Mouse (Mus musculus): ENCODE measurements around the gene Adamts2. TPM values are rescaled to one million over a fixed set of nuclear protein-coding genes. Genes with fewer than 3 reads are reported as not detected.

Gene Adamts2
- polyA plus RNA-seq, 1 experiment from 2014 or later: 2.5 TPM

DNA sequence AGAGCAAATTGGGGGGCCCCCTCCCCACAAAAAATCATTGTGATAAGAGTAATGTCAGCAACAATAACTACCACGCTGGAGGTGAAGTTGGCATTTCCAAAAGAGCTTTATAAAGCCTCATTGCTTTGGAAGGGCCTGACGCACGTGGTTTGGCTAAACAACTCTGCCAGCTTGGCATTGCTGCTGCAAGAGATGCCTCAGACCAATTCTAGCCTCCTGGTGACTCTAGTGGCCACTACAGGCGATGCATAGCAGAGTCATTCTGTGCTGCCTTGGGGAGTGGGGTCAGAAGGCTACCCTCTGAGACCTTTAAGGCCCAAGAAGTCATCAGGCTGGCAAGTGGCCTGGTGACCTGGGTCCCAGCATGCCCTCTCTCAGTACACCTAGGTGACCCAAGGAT is 132.2 kb downstream of the Adamts2 start:
- Histone ChIP-seq H3K9me3 (replicated peaks; ENCODE audit: control insufficient read depth, low read length) (peaks cover 2% of the 10 kb centered on the region; the same call in 1 of the 2 replicates), H3K36me3 (ENCODE audit: control insufficient read depth, insufficient read depth, low read length) (no peaks in the 10 kb centered on the region), H3K9ac (ENCODE audit: low read depth, low read length) (no peak overlapping the region), H3K27me3 (ENCODE audit: control insufficient read depth, insufficient read depth, low read length) (no peaks in the 10 kb centered on the region), H3K27ac (ENCODE audit: low read depth, low read length) (no peak overlapping the region), H3K4me3 (ENCODE audit: low read depth, low read length) (no peak overlapping the region), H3K4me1 (ENCODE audit: control insufficient read depth, insufficient read depth, low read length) (peaks cover 2% of the 10 kb centered on the region; the same call in 1 of the 2 replicates), H3K4me2 (no peak overlapping the region)
- 73% methylated on average over 4 of the region's 4 CpGs for WGBS (ENCODE audit: insufficient replicate concordance)
- no peak for ATAC-seq (replicated peaks; ENCODE audit: insufficient number of reproducible peaks, low FRiP score, low TSS enrichment)

DNA sequence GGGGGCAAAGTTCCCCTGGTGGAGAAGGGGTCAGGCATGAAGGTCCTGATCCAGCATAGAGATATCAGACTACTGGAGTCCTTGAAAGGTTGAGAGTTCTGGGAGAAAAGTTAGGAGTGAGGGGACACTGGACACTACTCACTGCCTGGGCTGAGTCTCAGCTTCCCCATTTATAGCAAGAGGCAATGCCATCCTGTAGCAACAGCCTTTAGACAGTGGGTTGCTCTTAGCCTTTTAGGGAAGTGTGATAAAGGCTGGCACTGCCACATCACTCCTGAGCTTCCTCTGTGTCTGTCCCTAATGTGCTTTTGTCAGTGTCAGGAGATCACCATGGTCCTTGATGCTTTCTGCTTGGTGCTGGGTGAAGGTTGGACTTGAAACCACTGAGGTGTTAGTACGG is 134.7 kb downstream of the Adamts2 start:
- H3K4me2 ChIP-seq: no peak overlapping the region
- H3K9me3 ChIP-seq (replicated peaks; ENCODE audit: control insufficient read depth, low read length): peaks cover 2% of the 10 kb centered on the region; the same call in 1 of the 2 replicates
- peaks cover 9% of the 10 kb centered on the region for H3K4me1 ChIP-seq (ENCODE audit: control insufficient read depth, insufficient read depth, low read length)
- H3K4me3 ChIP-seq (ENCODE audit: low read depth, low read length): no peak overlapping the region
- ATAC-seq (replicated peaks; ENCODE audit: insufficient number of reproducible peaks, low FRiP score, low TSS enrichment): no peak
- H3K27ac ChIP-seq (ENCODE audit: low read depth, low read length): no peak overlapping the region
- H3K27me3 ChIP-seq (ENCODE audit: control insufficient read depth, insufficient read depth, low read length): peaks cover 4% of the 10 kb centered on the region; the same call in 1 of the 2 replicates
- H3K9ac ChIP-seq (ENCODE audit: low read depth, low read length): no peak overlapping the region
- no peaks in the 10 kb centered on the region for H3K36me3 ChIP-seq (ENCODE audit: control insufficient read depth, insufficient read depth, low read length)
- 93% methylated on average over 1 of the region's 1 CpGs for WGBS (ENCODE audit: insufficient replicate concordance)

GRCm38 (mm10) chr11:50738436-50738835 is 136.6 kb downstream of the Adamts2 start:
- Histone ChIP-seq H3K4me3 (ENCODE audit: low read depth, low read length) (no peak overlapping the region), H3K4me2 (no peak overlapping the region), H3K27ac (ENCODE audit: low read depth, low read length) (no peak overlapping the region), H3K9me3 (replicated peaks; ENCODE audit: control insufficient read depth, low read length) (peaks cover 2% of the 10 kb centered on the region; the same call in 1 of the 2 replicates), H3K27me3 (ENCODE audit: control insufficient read depth, insufficient read depth, low read length) (peaks cover 4% of the 10 kb centered on the region; the same call in 1 of the 2 replicates), H3K36me3 (ENCODE audit: control insufficient read depth, insufficient read depth, low read length) (no peaks in the 10 kb centered on the region), H3K9ac (ENCODE audit: low read depth, low read length) (no peak overlapping the region), H3K4me1 (ENCODE audit: control insufficient read depth, insufficient read depth, low read length) (peaks cover 7% of the 10 kb centered on the region)
- WGBS (ENCODE audit: insufficient replicate concordance): 75% methylated on average over 1 of the region's 1 CpGs
- no peak for ATAC-seq (replicated peaks; ENCODE audit: insufficient number of reproducible peaks, low FRiP score, low TSS enrichment)

DNA sequence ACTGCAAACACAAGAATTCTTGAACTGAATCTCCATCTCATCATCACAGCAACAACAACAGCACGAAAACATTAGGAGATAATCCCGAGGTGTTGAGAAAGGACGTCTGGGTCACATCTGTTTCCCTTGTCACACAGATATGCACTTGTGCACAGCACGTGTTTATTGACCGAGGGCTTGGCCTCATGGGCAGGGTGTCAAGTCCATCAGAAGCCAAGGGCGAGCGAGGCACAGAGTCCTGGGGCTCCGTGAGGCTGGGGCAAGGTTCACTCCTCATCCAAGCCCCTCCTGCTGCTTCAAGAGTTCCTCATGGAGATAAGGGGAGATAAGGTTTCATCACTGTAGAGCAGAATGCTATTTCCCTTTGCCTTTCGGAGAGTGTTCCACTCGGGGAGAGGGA is 137.6 kb downstream of the Adamts2 start:
- no peak for ATAC-seq (replicated peaks; ENCODE audit: insufficient number of reproducible peaks, low FRiP score, low TSS enrichment)
- Histone ChIP-seq H3K4me2 (no peak overlapping the region), H3K36me3 (ENCODE audit: control insufficient read depth, insufficient read depth, low read length) (no peaks in the 10 kb centered on the region), H3K4me3 (ENCODE audit: low read depth, low read length) (no peak overlapping the region), H3K9ac (ENCODE audit: low read depth, low read length) (no peak overlapping the region), H3K4me1 (ENCODE audit: control insufficient read depth, insufficient read depth, low read length) (peaks cover 7% of the 10 kb centered on the region), H3K9me3 (replicated peaks; ENCODE audit: control insufficient read depth, low read length) (peaks cover 2% of the 10 kb centered on the region; the same call in 1 of the 2 replicates), H3K27me3 (ENCODE audit: control insufficient read depth, insufficient read depth, low read length) (peaks cover 7% of the 10 kb centered on the region), H3K27ac (ENCODE audit: low read depth, low read length) (no peak overlapping the region)
- WGBS (ENCODE audit: insufficient replicate concordance): 7% methylated on average over 10 of the region's 10 CpGs

GRCm38 (mm10) chr11:50742146-50742545 is 140.3 kb downstream of the Adamts2 start:
- no peak overlapping the region for H3K4me2 ChIP-seq
- WGBS (ENCODE audit: insufficient replicate concordance): 53% methylated on average over 1 of the region's 1 CpGs
- ATAC-seq (replicated peaks; ENCODE audit: insufficient number of reproducible peaks, low FRiP score, low TSS enrichment): no peak
- no peak overlapping the region for H3K9ac ChIP-seq (ENCODE audit: low read depth, low read length)
- H3K27ac ChIP-seq (ENCODE audit: low read depth, low read length): no peak overlapping the region
- H3K4me1 ChIP-seq (ENCODE audit: control insufficient read depth, insufficient read depth, low read length): peaks cover 10% of the 10 kb centered on the region
- no peak overlapping the region for H3K4me3 ChIP-seq (ENCODE audit: low read depth, low read length)
- H3K9me3 ChIP-seq (replicated peaks; ENCODE audit: control insufficient read depth, low read length): peaks cover 2% of the 10 kb centered on the region; the same call in 1 of the 2 replicates
- H3K27me3 ChIP-seq (ENCODE audit: control insufficient read depth, insufficient read depth, low read length): peaks cover 7% of the 10 kb centered on the region
- H3K36me3 ChIP-seq (ENCODE audit: control insufficient read depth, insufficient read depth, low read length): no peaks in the 10 kb centered on the region

- no peak overlapping the region for H3K4me2 ChIP-seq
- H3K27ac ChIP-seq (ENCODE audit: low read depth, low read length): no peak overlapping the region
- H3K9ac ChIP-seq (ENCODE audit: low read depth, low read length): no peak overlapping the region
- peaks cover 2% of the 10 kb centered on the region for H3K27me3 ChIP-seq (ENCODE audit: control insufficient read depth, insufficient read depth, low read length)
- 0 out of 2 replicates have a peak, but pooled peaks cover 3% of the 10 kb centered on the region for H3K4me1 ChIP-seq (ENCODE audit: control insufficient read depth, insufficient read depth, low read length)
- ATAC-seq (replicated peaks; ENCODE audit: insufficient number of reproducible peaks, low FRiP score, low TSS enrichment): no peak
- H3K9me3 ChIP-seq (replicated peaks; ENCODE audit: control insufficient read depth, low read length): no peaks in the 10 kb centered on the region
- H3K4me3 ChIP-seq (ENCODE audit: low read depth, low read length): no peak overlapping the region
- no peaks in the 10 kb centered on the region for H3K36me3 ChIP-seq (ENCODE audit: control insufficient read depth, insufficient read depth, low read length)
- 73% methylated on average over 6 of the region's 6 CpGs for WGBS (ENCODE audit: insufficient replicate concordance)
Observed at GRCm38 (mm10) chr11:50744971-50745370, 143.1 kb downstream of the Adamts2 start.

DNA sequence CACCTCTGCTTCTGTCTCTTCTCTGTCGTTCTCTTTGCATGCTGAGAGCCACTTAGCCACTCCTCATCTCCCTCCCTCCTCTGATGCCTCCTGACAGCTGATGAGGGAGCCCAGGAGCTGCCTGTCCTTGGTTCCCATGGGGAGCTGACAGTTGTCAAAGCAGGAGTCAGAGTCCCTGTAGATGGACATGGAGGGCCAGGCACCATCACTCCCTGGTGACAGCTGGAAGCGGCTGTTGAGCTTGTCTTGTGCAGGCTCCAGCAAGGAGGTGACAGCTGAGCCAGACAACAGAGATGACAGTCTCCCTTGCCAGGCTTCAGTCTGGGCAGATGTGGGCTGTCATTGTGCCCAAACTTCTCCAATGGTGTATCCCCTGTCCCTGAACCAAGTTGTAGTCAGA is 144.6 kb downstream of the Adamts2 start:
- Histone ChIP-seq H3K27me3 (ENCODE audit: control insufficient read depth, insufficient read depth, low read length) (peaks cover 5% of the 10 kb centered on the region), H3K9ac (ENCODE audit: low read depth, low read length) (no peak overlapping the region), H3K4me1 (ENCODE audit: control insufficient read depth, insufficient read depth, low read length) (0 out of 2 replicates have a peak, but pooled peaks cover 3% of the 10 kb centered on the region), H3K9me3 (replicated peaks; ENCODE audit: control insufficient read depth, low read length) (no peaks in the 10 kb centered on the region), H3K27ac (ENCODE audit: low read depth, low read length) (no peak overlapping the region), H3K4me3 (ENCODE audit: low read depth, low read length) (no peak overlapping the region), H3K4me2 (no peak overlapping the region), H3K36me3 (ENCODE audit: control insufficient read depth, insufficient read depth, low read length) (no peaks in the 10 kb centered on the region)
- WGBS (ENCODE audit: insufficient replicate concordance): 21% methylated on average over 2 of the region's 2 CpGs
- no peak for ATAC-seq (replicated peaks; ENCODE audit: insufficient number of reproducible peaks, low FRiP score, low TSS enrichment)

- no peaks in the 10 kb centered on the region for H3K36me3 ChIP-seq (ENCODE audit: control insufficient read depth, insufficient read depth, low read length)
- ATAC-seq (replicated peaks; ENCODE audit: insufficient number of reproducible peaks, low FRiP score, low TSS enrichment): no peak
- no peak overlapping the region for H3K4me3 ChIP-seq (ENCODE audit: low read depth, low read length)
- WGBS (ENCODE audit: insufficient replicate concordance): 32% methylated on average over 7 of the region's 7 CpGs
- peaks cover 2% of the 10 kb centered on the region; the same call in 1 of the 2 replicates for H3K27me3 ChIP-seq (ENCODE audit: control insufficient read depth, insufficient read depth, low read length)
- H3K4me1 ChIP-seq (ENCODE audit: control insufficient read depth, insufficient read depth, low read length): 0 out of 2 replicates have a peak, but pooled peaks cover 3% of the 10 kb centered on the region
- H3K27ac ChIP-seq (ENCODE audit: low read depth, low read length): no peak overlapping the region
- H3K9ac ChIP-seq (ENCODE audit: low read depth, low read length): no peak overlapping the region
- H3K4me2 ChIP-seq: no peak overlapping the region
- no peaks in the 10 kb centered on the region for H3K9me3 ChIP-seq (replicated peaks; ENCODE audit: control insufficient read depth, low read length)
Observed at GRCm38 (mm10) chr11:50750983-50751585, 149.2 kb downstream of the Adamts2 start.

DNA sequence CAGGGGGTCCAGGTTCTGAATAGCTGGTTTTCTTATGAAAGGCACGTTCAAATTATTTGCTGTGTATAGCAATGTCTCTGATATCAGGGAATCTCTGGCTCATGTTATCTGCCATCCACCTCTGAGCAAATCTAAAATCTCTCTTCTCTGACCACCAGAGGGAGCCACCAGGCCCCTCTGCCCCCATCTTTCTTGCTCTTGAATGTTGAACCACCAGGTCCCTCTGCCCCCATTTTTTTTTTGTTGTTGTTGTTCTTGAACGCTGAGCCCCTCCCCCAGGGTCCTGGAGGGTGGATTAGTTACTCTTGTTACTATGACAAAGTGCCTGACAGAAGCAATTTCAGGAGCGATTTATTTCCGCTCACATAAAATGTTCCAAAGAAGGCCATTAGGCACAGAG is 155.9 kb downstream of the Adamts2 start:
- ATAC-seq (replicated peaks; ENCODE audit: insufficient number of reproducible peaks, low FRiP score, low TSS enrichment): no peak
- WGBS (ENCODE audit: insufficient replicate concordance): 40% methylated on average over 4 of the region's 4 CpGs

More for the DNA sequence above, 155.9 kb downstream of the Adamts2 start:
- no peaks in the 10 kb centered on the region for H3K4me1 ChIP-seq (ENCODE audit: control insufficient read depth, insufficient read depth, low read length)
- H3K27me3 ChIP-seq (ENCODE audit: control insufficient read depth, insufficient read depth, low read length): no peaks in the 10 kb centered on the region
- H3K27ac ChIP-seq (ENCODE audit: low read depth, low read length): no peak overlapping the region
- no peaks in the 10 kb centered on the region for H3K36me3 ChIP-seq (ENCODE audit: control insufficient read depth, insufficient read depth, low read length)
- H3K4me3 ChIP-seq (ENCODE audit: low read depth, low read length): no peak overlapping the region
- H3K4me2 ChIP-seq: no peak overlapping the region
- H3K9ac ChIP-seq (ENCODE audit: low read depth, low read length): no peak overlapping the region
- H3K9me3 ChIP-seq (replicated peaks; ENCODE audit: control insufficient read depth, low read length): no peaks in the 10 kb centered on the region

Measured in heart, embryonic 11.5 days (tissue).